Mouse (Mus musculus) intestine, postnatal 0 days (tissue): ENCODE data around the gene Hyal2. TPM values are rescaled to one million over a fixed set of nuclear protein-coding genes. Genes with fewer than 3 reads are reported as not detected.
"Not testable (repeated sequence)": the region's sequence is repeated elsewhere in the genome, so short reads cannot be mapped to it uniquely, and the experiment has no call there.

Source experiments
- ATAC-seq: fragments of 200-750 bp; cut with Nextera tagmentation; 2 replicates; pipeline ENCODE4 v1.8.0; 2017; ENCODE audit warnings: mild to moderate bottlenecking, moderate TSS enrichment, moderate library complexity
- H3K27ac ChIP-seq: fragments of 300-500 bp; sonication (generic); 2 replicates; pipeline ENCODE4 v1.5.1; 2014; ENCODE audit warnings: mild to moderate bottlenecking, low read depth, low read length, moderate library complexity
- H3K27me3 ChIP-seq: fragments of 300-500 bp; sonication (generic); replicated peaks from 2 replicates; pipeline ENCODE4 v1.6.1; 2014; ENCODE audit warnings: low read length, mixed read lengths; ENCODE audit not compliant: control insufficient read depth, insufficient read depth
- H3K36me3 ChIP-seq: fragments of 300-500 bp; sonication (generic); 2 replicates; pipeline ENCODE4 v1.6.1; 2014; ENCODE audit warnings: mild to moderate bottlenecking, moderate library complexity; ENCODE audit not compliant: control insufficient read depth, insufficient read depth
- H3K4me1 ChIP-seq: fragments of 300-500 bp; sonication (generic); replicated peaks from 2 replicates; pipeline ENCODE4 v1.6.1; 2014; ENCODE audit warnings: antibody characterized with exemption, low read length, mixed read lengths; ENCODE audit not compliant: control insufficient read depth, insufficient read depth
- H3K4me2 ChIP-seq: fragments of 300-500 bp; sonication (generic); replicated peaks from 2 replicates; pipeline ENCODE4 v1.6.1; 2014; ENCODE audit warnings: low read depth, mild to moderate bottlenecking, moderate library complexity
- H3K4me3 ChIP-seq: fragments of 300-500 bp; sonication (generic); 2 replicates; pipeline ENCODE4 v1.5.1; 2014; ENCODE audit warnings: low read depth, low read length
- H3K9ac ChIP-seq: fragments of 300-500 bp; sonication (generic); 2 replicates; pipeline ENCODE4 v1.6.1; 2014; ENCODE audit warnings: mild to moderate bottlenecking, low read depth, low read length
- H3K9me3 ChIP-seq: fragments of 300-500 bp; sonication (generic); 2 replicates; pipeline ENCODE4 v1.6.1; 2016; ENCODE audit warnings: mixed run types; ENCODE audit not compliant: control insufficient read depth
- CTCF ChIP-seq: sonication (generic); IDR thresholded peaks from 2 replicates; pipeline ENCODE4 v1.5.1; 2016; ENCODE audit warnings: low read depth, mild to moderate bottlenecking, control low read depth, antibody characterized with exemption, moderate library complexity
- WGBS: fragments of 180-500 bp; shearing (Covaris S2); extraction: QIAGEN DNeasy Blood & Tissue Kit; methylation state at CpG from one replicate; pipeline ENCODE4 v1.1.7; 2014; 5-methylcytosine and 5-hydroxymethylcytosine counted together
- polyA plus RNA-seq: library from polyadenylated mRNA; unstranded; fragments of >200 nt; fragmentation: Nextera tagmentation; extraction: Ambion mirVana; gene quantifications from 2 replicates; pipeline ENCODE4 v1.2.1, GENCODE M21; 2015

Hyal2 gene
- polyA plus RNA-seq, 1 experiment from 2014 or later, result 52.8 TPM

DNA sequence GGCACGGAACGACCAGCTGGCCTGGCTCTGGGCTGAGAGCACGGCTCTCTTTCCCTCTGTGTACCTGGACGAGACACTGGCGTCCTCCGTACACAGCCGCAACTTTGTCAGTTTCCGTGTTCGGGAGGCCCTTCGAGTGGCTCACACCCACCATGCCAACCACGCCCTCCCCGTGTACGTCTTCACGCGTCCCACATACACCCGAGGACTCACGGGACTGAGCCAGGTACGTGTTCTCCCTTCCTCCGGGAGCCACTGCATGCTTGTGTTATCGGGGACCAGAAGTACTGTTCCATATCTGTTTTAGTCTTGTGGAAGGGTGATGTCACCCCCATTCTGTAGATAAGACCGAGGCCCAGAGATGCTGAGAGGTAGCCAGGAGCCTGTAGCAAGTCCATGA is 3.1 kb downstream of the Hyal2 start:
- no peak for TF ChIP-seq CTCF
- peaks cover 24% of the 10 kb centered on the region; the same call in 1 of the 2 replicates for H3K36me3 ChIP-seq
- peak overlapping the region; percentile 72; the same call in 1 of the 2 replicates for H3K4me3 ChIP-seq
- H3K9me3 ChIP-seq, result no peaks in the 10 kb centered on the region
- H3K9ac ChIP-seq, result peak overlapping the region; percentile 72
- H3K27ac ChIP-seq, result peak overlapping the region; percentile 84
- no peaks in the 10 kb centered on the region for H3K27me3 ChIP-seq
- peak; percentile 27 for ATAC-seq
- 49% methylated on average over 21 of the region's 21 CpGs for WGBS
- H3K4me1 ChIP-seq, result peaks cover 15% of the 10 kb centered on the region
- peak overlapping the region; percentile 81 for H3K4me2 ChIP-seq

DNA sequence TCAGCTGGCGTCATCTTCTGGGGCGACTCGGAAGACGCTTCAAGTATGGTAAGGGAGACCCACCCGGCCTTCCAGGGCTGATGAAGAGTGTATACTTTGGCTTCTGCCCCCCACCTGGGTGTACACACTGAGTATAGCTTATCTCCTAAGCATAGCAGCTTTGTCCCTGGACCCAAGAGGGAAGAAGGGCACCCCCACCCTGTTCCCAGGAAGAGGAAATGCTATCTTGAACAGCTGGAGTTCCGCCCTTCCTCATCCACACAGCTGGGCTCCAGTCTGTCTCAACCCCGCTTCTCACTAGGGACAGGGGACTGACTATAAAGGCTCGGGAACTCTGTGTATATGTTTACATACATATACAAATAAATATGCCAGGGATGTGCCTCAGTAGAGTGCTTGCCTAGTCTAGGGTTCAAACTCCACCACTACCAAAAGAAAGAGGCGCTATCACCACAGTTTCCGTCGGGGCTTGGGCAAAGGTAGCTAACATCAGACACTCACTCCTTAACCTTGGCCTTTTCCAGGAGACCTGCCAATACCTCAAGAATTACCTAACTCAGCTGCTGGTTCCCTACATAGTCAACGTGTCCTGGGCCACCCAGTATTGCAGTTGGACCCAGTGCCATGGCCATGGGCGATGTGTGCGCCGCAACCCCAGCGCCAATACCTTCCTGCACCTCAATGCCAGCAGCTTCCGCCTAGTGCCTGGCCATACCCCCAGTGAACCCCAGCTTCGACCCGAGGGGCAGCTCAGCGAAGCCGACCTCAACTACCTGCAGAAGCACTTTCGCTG is 4.0 kb downstream of the Hyal2 start:
- peak overlapping the region; percentile 22; the same call in 1 of the 2 replicates for H3K9ac ChIP-seq
- H3K27me3 ChIP-seq, result no peaks in the 10 kb centered on the region
- 0 out of 2 replicates have a peak overlapping the region, but pooled peaks have one; percentile 72 for H3K4me3 ChIP-seq
- H3K4me2 ChIP-seq, result peak overlapping the region; percentile 81
- H3K9me3 ChIP-seq, result no peaks in the 10 kb centered on the region
- peaks cover 16% of the 10 kb centered on the region for H3K4me1 ChIP-seq
- H3K36me3 ChIP-seq, result peaks cover 24% of the 10 kb centered on the region; the same call in 1 of the 2 replicates
- peak overlapping the region; percentile 84 for H3K27ac ChIP-seq
- WGBS, result 68% methylated on average over 22 of the region's 22 CpGs
- peak; percentile 1; the same call in 1 of the 2 replicates for ATAC-seq
- no peak for TF ChIP-seq CTCF

DNA sequence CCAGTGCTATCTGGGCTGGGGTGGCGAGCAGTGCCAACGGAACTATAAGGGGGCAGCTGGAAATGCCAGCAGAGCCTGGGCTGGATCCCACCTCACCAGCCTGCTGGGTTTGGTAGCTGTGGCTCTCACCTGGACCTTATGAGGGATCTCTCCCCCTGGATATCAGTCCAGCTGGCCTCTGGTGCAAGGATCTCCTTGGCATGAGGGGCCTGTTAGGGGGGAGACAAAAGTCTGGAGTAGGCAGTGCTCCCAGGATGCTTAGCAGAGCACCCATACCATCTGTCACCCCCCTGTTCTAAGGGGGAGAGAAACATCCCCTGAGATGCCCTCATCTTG is 4.5 kb downstream of the Hyal2 start:
- H3K27me3 ChIP-seq, result no peaks in the 10 kb centered on the region
- peaks cover 16% of the 10 kb centered on the region for H3K4me1 ChIP-seq
- H3K4me2 ChIP-seq, result peak overlapping the region; percentile 81; the same call in 1 of the 2 replicates
- no peak for TF ChIP-seq CTCF
- no peaks in the 10 kb centered on the region for H3K9me3 ChIP-seq
- peak overlapping the region; percentile 84 for H3K27ac ChIP-seq
- no peak overlapping the region for H3K4me3 ChIP-seq
- H3K9ac ChIP-seq, result no peak overlapping the region
- ATAC-seq, result no peak
- WGBS, result 93% methylated on average over 2 of the region's 2 CpGs
- H3K36me3 ChIP-seq, result peaks cover 24% of the 10 kb centered on the region; the same call in 1 of the 2 replicates

DNA sequence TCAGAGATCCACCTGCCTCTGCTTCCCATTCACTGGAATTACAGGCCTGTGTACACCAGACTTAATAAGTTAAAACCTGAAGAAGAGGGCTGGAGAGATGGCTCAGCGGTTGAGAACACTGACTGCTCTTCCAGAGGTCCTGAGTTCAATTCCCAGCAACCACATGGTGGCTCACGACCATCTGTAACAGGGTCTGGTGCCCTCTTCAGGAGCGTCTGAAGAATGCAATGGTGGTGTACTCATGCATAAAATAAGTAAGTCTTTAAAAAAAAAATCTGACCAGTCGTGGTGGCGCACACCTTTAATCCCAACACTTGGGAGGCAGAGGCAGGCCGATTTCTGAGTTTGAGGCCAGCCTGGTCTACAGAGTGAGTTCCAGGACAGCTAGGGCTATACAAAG is 6.0 kb downstream of the Hyal2 start:
- H3K27ac ChIP-seq, H3K4me2 ChIP-seq, H3K9ac ChIP-seq, H3K9me3 ChIP-seq, H3K27me3 ChIP-seq, H3K4me3 ChIP-seq, ATAC-seq: not testable (repeated sequence)
- Histone ChIP-seq H3K36me3 (peaks cover 24% of the 10 kb centered on the region; the same call in 1 of the 2 replicates), H3K4me1 (peaks cover 13% of the 10 kb centered on the region)
- WGBS, result 81% methylated on average over 6 of the region's 6 CpGs
- TF ChIP-seq CTCF, result peak; percentile 42

DNA sequence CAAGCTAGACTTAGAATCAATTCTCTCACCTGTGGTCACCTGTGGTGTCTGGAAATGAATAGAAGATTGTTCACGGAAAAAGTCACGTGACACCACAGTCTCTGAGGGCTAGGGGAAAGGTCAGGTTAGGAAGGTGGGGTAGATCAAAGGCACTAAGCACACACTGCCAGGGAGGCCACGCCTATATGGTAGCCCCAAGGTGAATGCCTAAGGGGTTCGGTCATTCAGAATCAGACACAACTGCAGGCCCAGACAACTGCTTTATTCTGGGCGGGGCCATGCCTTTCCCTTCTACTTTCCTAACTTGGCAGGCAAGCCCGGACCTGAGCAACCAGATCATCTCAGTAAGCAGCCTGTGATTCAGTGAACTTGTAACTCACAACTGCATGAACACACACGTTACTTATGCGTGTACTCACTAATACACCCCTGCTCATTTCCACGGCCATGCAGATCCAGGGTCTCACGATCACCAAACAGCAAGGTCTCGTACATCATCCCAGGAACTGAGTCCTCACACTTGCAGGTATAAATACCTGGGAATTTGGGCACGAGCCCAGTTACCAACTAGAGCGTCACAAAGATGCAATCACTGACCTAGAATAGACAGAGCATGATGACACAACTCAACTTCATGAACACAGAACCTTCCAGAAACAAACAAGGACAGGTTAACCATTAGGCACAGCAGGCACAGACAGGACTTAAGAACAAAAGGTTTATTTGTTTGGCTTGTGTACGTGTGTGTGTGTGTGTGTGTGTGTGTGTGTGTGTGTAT is 8.0 kb downstream of the Hyal2 start:
- Histone ChIP-seq H3K4me3 (no peak overlapping the region), H3K4me1 (peaks cover 11% of the 10 kb centered on the region), H3K9ac (no peak overlapping the region), H3K9me3 (no peaks in the 10 kb centered on the region), H3K27ac (peak overlapping the region; percentile 55), H3K36me3 (peaks cover 24% of the 10 kb centered on the region; the same call in 1 of the 2 replicates), H3K4me2 (peak overlapping the region; percentile 59; the same call in 1 of the 2 replicates), H3K27me3 (no peaks in the 10 kb centered on the region)
- WGBS, result 43% methylated on average over 14 of the region's 14 CpGs
- peak; percentile 77 for ATAC-seq
- no peak for TF ChIP-seq CTCF
